Mouse (Mus musculus): ENCODE results near the gene Zfhx3.

GRCm38 (mm10) chr8:108592990-108593589 is 650.6 kb downstream of the Zfhx3 start:
- no peak for TF ChIP-seq CTCF (IDR thresholded peaks at IDR 0.05; ENCODE audit: low read depth, low read length)
- TF ChIP-seq TAL1 (conservative IDR thresholded peaks at IDR 0.05; ENCODE audit: low read depth, low read length) = no peak
- TF ChIP-seq GATA1 (IDR thresholded peaks at IDR 0.05; ENCODE audit: borderline replicate concordance, low read length) = no peak
